Mouse (Mus musculus) spleen, adult 2 months (tissue): Measurements from ENCODE around the gene Il10rb. TPM values are rescaled to one million over a fixed set of nuclear protein-coding genes. Genes with fewer than 3 reads are reported as not detected.
A peak's percentile ranks its signal among the peaks of the same experiment; 100 is the strongest.

Source experiments
- DNase-seq, 2 experiments: peaks; one replicate each; pipeline versions ENCODE4 v3.0.0 to v3.0.0-alpha.2; 2012 to 2021; ENCODE audit warnings: low spot score in 2 of 2, low read depth in 1 of 2
- H3K27ac ChIP-seq: fragments of 200-500 bp; 2 replicates; pipeline ENCODE4 v1.5.1; 2012; ENCODE audit warnings: low read length, inconsistent platforms; ENCODE audit not compliant: insufficient read depth
- H3K27me3 ChIP-seq: fragments of 200-500 bp; 2 replicates; pipeline ENCODE4 v1.6.1; 2012; ENCODE audit warnings: mild to moderate bottlenecking, moderate library complexity, low read length, inconsistent platforms; ENCODE audit not compliant: control insufficient read depth, insufficient read depth
- H3K36me3 ChIP-seq: fragments of 200-500 bp; 2 replicates; pipeline ENCODE4 v1.6.1; 2012; ENCODE audit warnings: mild to moderate bottlenecking, low read length, inconsistent platforms; ENCODE audit not compliant: control insufficient read depth, insufficient read depth
- H3K4me1 ChIP-seq: fragments of 200-500 bp; 2 replicates; pipeline ENCODE4 v1.6.1; 2011; ENCODE audit warnings: inconsistent platforms; ENCODE audit not compliant: control insufficient read depth, insufficient read depth, insufficient read length
- H3K4me3 ChIP-seq: fragments of 200-500 bp; 2 replicates; pipeline ENCODE4 v1.5.1; 2011; ENCODE audit warnings: mild to moderate bottlenecking, inconsistent platforms; ENCODE audit not compliant: insufficient read depth, insufficient read length; ENCODE audit errors: extremely low read depth
- CTCF ChIP-seq: fragments of 200-500 bp; IDR thresholded peaks from 2 replicates; pipeline ENCODE4 v1.5.1; 2011; ENCODE audit warnings: mild to moderate bottlenecking, inconsistent platforms; ENCODE audit not compliant: insufficient read depth, insufficient read length, insufficient replicate concordance; ENCODE audit errors: extremely low read depth
- POLR2A ChIP-seq: fragments of 200-500 bp; IDR thresholded peaks from 2 replicates; pipeline ENCODE4 v1.6.1; 2011; ENCODE audit warnings: low read depth, low read length, inconsistent platforms
- WGBS: fragments of 180-500 bp; shearing (Covaris S2); methylation state at CpG from one replicate; pipeline ENCODE4 v1.1.7; 2018; 5-methylcytosine and 5-hydroxymethylcytosine counted together
- polyA plus RNA-seq: library from polyadenylated mRNA; depleted of rRNA; stranded (reverse); fragments of >200 nt; gene quantifications from 2 replicates; pipeline ENCODE4 v1.2.3, GENCODE M21; 2012

Gene Il10rb
- polyA plus RNA-seq, 1 experiment: 43.8 TPM

DNA sequence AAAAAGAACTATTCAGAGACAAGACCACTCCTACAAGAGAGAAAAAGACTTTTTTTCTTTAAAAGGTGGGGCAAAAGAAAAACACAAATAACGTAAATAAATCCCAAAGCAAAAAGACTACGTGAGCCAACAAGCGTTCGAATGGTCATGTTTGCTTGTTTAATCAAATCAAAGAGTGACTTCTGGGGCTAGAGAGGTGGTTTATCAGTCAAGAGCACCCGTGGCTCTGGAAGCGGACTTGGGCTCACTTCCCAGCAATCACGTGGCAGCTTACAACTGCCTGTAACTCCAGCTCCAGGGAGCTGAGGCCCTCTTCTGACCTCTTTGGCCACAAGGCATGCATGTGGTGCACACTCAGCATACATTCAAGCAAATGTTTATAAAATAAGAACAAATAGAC, 35.4 kb downstream of the Il10rb start:
- DNase-seq: no peak
- WGBS: 61% methylated on average over 7 of the region's 7 CpGs
- no peak for TF ChIP-seq CTCF
- TF ChIP-seq POLR2A: no peak
- no peaks in the 10 kb centered on the region for H3K36me3 ChIP-seq
- H3K27me3 ChIP-seq: no peaks in the 10 kb centered on the region
- peaks cover 14% of the 10 kb centered on the region; the same call in 1 of the 2 replicates for H3K4me1 ChIP-seq
- H3K27ac ChIP-seq: peak overlapping the region; percentile 76; the same call in 1 of the 2 replicates
- no peak overlapping the region for H3K4me3 ChIP-seq

DNA sequence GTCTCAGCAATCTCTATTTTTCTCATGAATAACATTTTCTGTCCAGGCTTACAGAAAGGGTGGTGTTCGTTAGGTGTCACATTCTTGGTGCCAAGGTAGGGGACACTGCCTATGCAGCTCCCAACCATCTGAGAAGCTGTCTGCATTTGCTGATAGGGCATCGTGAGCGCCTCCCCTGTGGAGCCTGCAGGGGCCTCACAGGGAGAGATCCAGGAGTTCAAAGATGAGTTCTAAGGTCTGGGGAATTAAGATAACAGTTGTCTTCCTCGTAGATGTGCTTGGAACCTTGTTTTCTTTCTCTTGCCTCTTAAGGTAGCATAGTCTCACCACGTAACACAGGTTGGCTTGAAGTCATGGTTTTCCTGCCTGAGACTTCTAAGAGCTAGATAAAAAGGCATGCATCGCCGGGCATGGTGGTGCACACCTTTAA, 35.9 kb downstream of the Il10rb start:
- Histone ChIP-seq H3K4me1 (peaks cover 16% of the 10 kb centered on the region; the same call in 1 of the 2 replicates), H3K27me3 (no peaks in the 10 kb centered on the region), H3K27ac (peak overlapping the region; percentile 76), H3K36me3 (no peaks in the 10 kb centered on the region), H3K4me3 (no peak overlapping the region)
- 63% methylated on average over 7 of the region's 7 CpGs for WGBS
- DNase-seq: no peak
- TF ChIP-seq POLR2A (no peak), CTCF (no peak)

DNA sequence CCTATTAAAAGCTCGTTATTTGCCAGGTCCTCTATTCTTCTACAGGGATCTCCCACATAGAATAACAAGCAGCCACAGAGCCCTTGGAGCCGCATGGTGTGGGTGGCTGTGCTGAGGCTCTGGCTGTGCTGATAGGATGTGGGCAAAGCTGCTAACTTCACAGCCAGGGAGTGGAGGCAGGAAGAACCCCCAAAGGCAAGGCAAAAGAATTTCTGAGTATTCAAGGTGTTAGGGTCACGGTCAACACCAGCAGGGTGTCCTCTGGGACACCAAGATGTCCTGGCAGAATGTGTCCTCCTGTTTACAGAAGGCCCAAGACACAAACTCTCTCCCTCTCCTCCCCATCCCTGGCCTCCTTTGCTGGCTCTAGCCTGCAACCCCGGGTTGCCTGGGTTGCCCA, 36.5 kb downstream of the Il10rb start:
- H3K36me3 ChIP-seq: no peaks in the 10 kb centered on the region
- WGBS: 32% methylated on average over 4 of the region's 4 CpGs
- TF ChIP-seq CTCF (no peak), POLR2A (no peak)
- no peak for DNase-seq
- peak overlapping the region; percentile 75 for H3K27ac ChIP-seq
- H3K27me3 ChIP-seq: no peaks in the 10 kb centered on the region
- H3K4me1 ChIP-seq: peaks cover 22% of the 10 kb centered on the region; the same call in 1 of the 2 replicates
- H3K4me3 ChIP-seq: no peak overlapping the region

DNA sequence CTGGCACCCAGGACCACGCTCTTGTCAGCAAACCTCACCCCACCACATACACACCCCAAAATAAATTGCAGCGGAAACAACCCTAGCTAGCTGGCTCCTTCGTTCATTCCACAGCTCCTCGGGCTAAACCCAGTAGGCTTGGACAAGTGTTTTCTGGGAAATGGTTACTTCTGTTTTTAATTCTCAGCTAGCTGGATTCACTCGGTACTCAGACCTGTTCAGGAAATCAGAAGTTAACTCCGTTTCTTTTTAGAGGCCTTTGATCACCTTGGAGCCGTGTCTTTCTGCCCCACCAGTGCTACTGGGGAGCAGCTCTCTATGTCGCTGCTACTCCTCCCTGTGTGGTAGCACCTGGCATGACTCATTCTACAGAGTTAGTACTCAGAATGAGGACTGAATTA, 37.2 kb downstream of the Il10rb start:
- H3K36me3 ChIP-seq: no peaks in the 10 kb centered on the region
- WGBS: 40% methylated on average over 8 of the region's 8 CpGs
- DNase-seq: no peak
- H3K4me3 ChIP-seq: no peak overlapping the region
- no peaks in the 10 kb centered on the region for H3K27me3 ChIP-seq
- TF ChIP-seq POLR2A (no peak), CTCF (no peak)
- H3K4me1 ChIP-seq: peaks cover 29% of the 10 kb centered on the region; the same call in 1 of the 2 replicates
- H3K27ac ChIP-seq: peak overlapping the region; percentile 75

DNA sequence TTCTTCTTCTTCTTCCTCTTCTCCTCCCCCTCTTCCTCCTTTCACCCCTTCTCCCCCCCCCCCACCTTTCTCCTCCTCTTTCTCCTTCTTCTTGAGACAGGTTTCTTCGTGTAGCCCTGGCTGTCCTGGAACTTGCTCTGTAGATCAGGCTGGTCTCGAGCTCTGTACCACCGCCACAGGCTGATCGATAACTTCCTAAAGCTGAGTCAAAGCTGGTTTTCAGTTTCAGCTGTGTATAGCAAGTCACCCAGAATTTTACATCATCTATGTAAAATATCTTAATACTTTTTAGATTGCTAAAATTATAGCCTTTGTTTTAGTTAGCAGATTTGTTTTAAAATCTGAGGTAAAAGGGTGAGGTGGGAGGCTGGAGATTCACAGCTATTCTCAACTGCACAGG, 38.9 kb downstream of the Il10rb start:
- no peak overlapping the region for H3K4me3 ChIP-seq
- H3K27ac ChIP-seq: peak overlapping the region; percentile 84; the same call in 1 of the 2 replicates
- peaks cover 30% of the 10 kb centered on the region; the same call in 1 of the 2 replicates for H3K4me1 ChIP-seq
- WGBS: 48% methylated on average over 4 of the region's 4 CpGs
- DNase-seq: no peak
- no peak for TF ChIP-seq POLR2A
- no peak for TF ChIP-seq CTCF
- H3K27me3 ChIP-seq: no peaks in the 10 kb centered on the region
- no peaks in the 10 kb centered on the region for H3K36me3 ChIP-seq

DNA sequence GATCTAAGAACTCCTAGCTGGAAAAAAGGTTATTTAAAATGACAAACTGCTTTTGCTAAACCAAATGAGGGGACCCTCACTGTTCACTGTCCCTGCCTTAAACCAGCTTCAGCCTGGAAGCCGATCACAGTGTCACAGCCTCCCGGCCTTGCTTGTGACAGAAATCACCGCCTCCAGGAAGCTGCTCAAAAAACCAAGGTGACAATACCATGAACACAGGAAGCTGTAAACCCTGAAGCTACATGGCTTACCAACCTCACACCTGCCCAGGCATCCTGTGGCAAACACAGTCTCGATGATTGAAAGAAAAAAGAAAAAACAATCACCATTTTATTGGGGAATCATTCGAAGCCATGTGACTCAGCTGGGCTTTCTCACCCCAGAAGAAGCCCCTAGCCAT, 39.6 kb downstream of the Il10rb start:
- peaks cover 30% of the 10 kb centered on the region; the same call in 1 of the 2 replicates for H3K4me1 ChIP-seq
- peak overlapping the region; percentile 84 for H3K27ac ChIP-seq
- H3K27me3 ChIP-seq: no peaks in the 10 kb centered on the region
- peak; percentile 36; the same call in 1 of the 2 replicates for TF ChIP-seq POLR2A
- no peak for TF ChIP-seq CTCF
- peak; percentile 58 to 63 for DNase-seq
- no peak overlapping the region for H3K4me3 ChIP-seq
- 17% methylated on average over 5 of the region's 5 CpGs for WGBS
- no peaks in the 10 kb centered on the region for H3K36me3 ChIP-seq

DNA sequence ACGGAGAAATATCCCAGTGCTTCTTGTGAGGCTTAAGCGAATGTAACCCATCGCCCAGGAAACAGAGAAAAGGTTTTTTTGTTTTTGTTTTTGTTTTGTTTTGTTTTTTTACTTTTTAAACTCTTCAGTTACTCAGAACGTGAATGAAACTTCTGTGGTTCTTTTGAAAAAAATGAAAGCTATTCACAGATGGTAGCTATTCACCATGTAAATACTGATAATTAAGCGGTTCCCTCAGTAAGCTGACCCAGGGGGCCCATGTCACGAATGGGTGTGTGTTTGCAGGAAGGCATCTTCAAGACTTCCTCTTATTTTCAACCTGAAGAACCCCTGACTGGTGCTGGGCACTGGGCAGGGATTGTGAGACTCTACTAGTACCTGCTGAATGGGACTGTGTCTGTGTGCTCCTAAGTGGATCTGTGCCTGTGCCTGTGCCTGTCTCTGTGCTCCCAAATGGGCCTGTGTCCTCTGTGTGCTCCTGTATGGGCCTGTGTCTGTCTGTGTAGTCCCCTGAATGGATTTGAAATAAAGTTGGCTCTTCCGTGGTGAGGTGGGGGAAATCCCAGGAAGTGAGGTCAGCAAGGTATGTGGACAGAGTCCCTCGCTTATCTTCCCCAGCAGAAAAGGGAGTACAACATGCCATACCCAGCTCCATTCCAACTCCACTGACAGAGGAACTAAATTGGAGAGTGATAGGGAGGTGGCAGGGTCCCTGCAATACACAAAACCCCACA, 41.0 kb downstream of the Il10rb start:
- H3K4me1 ChIP-seq: peaks cover 32% of the 10 kb centered on the region; the same call in 1 of the 2 replicates
- WGBS: 38% methylated on average over 8 of the region's 8 CpGs

More for the DNA sequence above, 41.0 kb downstream of the Il10rb start:
- DNase-seq: peak in 1 of 2 experiments; percentile 43
- Histone ChIP-seq H3K27ac (peak overlapping the region; percentile 84), H3K27me3 (no peaks in the 10 kb centered on the region), H3K4me3 (no peak overlapping the region), H3K36me3 (no peaks in the 10 kb centered on the region)
- TF ChIP-seq POLR2A (no peak), CTCF (no peak)
